Mouse (Mus musculus): ENCODE measurements around the gene Brd2.

- TF ChIP-seq EP300 (IDR thresholded peaks at IDR 0.05; ENCODE audit: low read depth) (no peak), CTCF (IDR thresholded peaks at IDR 0.05; ENCODE audit: low read depth) (no peak)
These were observed 22.5 kb upstream of the Brd2 start for GRCm38 (mm10) chr17:34144960-34145371.
